Mouse (Mus musculus) testis, adult 10 weeks (tissue): Measurements from ENCODE around the gene Olfr224. TPM values are rescaled to one million over a fixed set of nuclear protein-coding genes. Genes with fewer than 3 reads are reported as not detected.

Experiments used
- polyA plus RNA-seq: library from polyadenylated mRNA; stranded (reverse); fragments of 350-450 nt; fragmentation: Illumina TruSeq; extraction: RNeasy Lipid Tissue Mini Kit (QIAGEN cat#74804); gene quantifications from one replicate; pipeline ENCODE4 v1.2.3, GENCODE M21; 2014; ENCODE audit warnings: low read depth, low replicate concordance

Olfr224 gene
- polyA plus RNA-seq: not detected

GRCm38 (mm10) chr11:58570405-58570804 is at the start of gene Olfr224:
Olfr224 (minus strand) TSS chr11:58570553.

GRCm38 (mm10) chr11:58615975-58616374 is 45.6 kb upstream of the Olfr224 start, which contains the start of gene 2210407C18Rik:
2210407C18Rik (minus strand) TSS chr11:58616075.

GRCm38 (mm10) chr11:58594814-58595213 is 24.5 kb upstream of the Olfr224 start, which contains the start of gene Olfr324:
Olfr324 (plus strand) TSS chr11:58595114.

GRCm38 (mm10) chr11:58577430-58577829 is 7.1 kb upstream of the Olfr224 start, which contains the start of gene Olfr325:
Olfr325 (plus strand) TSS chr11:58577730.

GRCm38 (mm10) chr11:58555536-58555935 is 14.8 kb downstream of the Olfr224 start, which contains the start of gene Olfr328:
Olfr328 (minus strand) TSS chr11:58555636.

GRCm38 (mm10) chr11:58546322-58546721 is 24.0 kb downstream of the Olfr224 start, which contains the start of gene Olfr329-ps:
Olfr329-ps (minus strand) TSS chr11:58546422.

GRCm38 (mm10) chr11:58534736-58535135 is 35.6 kb downstream of the Olfr224 start, which contains the start of gene Olfr330:
Olfr330 (minus strand) TSS chr11:58534836.

Other genes starting within 250 kb of the Olfr224 start
- gene Zfp672, start 240.2 kb downstream of the Olfr224 start, polyA plus RNA-seq: 116 TPM
- 0.55 TPM for gene Sh3bp5l, start 239.8 kb downstream of the Olfr224 start, polyA plus RNA-seq
- gene Lypd8, start 191.5 kb downstream of the Olfr224 start, polyA plus RNA-seq: 1.3 TPM
- gene 1810065E05Rik, start 149.4 kb downstream of the Olfr224 start, polyA plus RNA-seq: 1.8 TPM
- gene Gm12253, start 138.0 kb downstream of the Olfr224 start, polyA plus RNA-seq: not detected
- 125 TPM for gene Lypd9, start 117.6 kb downstream of the Olfr224 start, polyA plus RNA-seq
- not detected for gene Olfr30, start 108.3 kb downstream of the Olfr224 start, polyA plus RNA-seq
- gene Olfr332, start 78.0 kb downstream of the Olfr224 start, polyA plus RNA-seq: not detected
- gene Olfr331, start 68.0 kb downstream of the Olfr224 start, polyA plus RNA-seq: not detected
- 0.50 TPM for gene Olfr330, start 35.7 kb downstream of the Olfr224 start, polyA plus RNA-seq
- gene Olfr329-ps, start 24.1 kb downstream of the Olfr224 start, polyA plus RNA-seq: 0.53 TPM
- gene Olfr328, start 14.9 kb downstream of the Olfr224 start, polyA plus RNA-seq: not detected
- 0.21 TPM for gene Olfr325, start 7.2 kb upstream of the Olfr224 start, polyA plus RNA-seq
- gene Olfr324, start 24.6 kb upstream of the Olfr224 start, polyA plus RNA-seq: not detected
- gene 2210407C18Rik, start 45.5 kb upstream of the Olfr224 start, polyA plus RNA-seq: 0.35 TPM
- 0.49 TPM for gene Olfr323, start 59.9 kb upstream of the Olfr224 start, polyA plus RNA-seq
- gene Trim58, start 69.9 kb upstream of the Olfr224 start, polyA plus RNA-seq: not detected
- gene Olfr322, start 88.2 kb upstream of the Olfr224 start, polyA plus RNA-seq: not detected
- not detected for gene Olfr320, start 110.5 kb upstream of the Olfr224 start, polyA plus RNA-seq
- gene Olfr319, start 128.6 kb upstream of the Olfr224 start, polyA plus RNA-seq: not detected
- not detected for gene Olfr318, start 153.5 kb upstream of the Olfr224 start, polyA plus RNA-seq
- gene Olfr317, start 168.7 kb upstream of the Olfr224 start, polyA plus RNA-seq: 0.21 TPM
- gene Olfr316, start 182.2 kb upstream of the Olfr224 start, polyA plus RNA-seq: 1.7 TPM
- gene Olfr315, start 202.6 kb upstream of the Olfr224 start, polyA plus RNA-seq: not detected
- not detected for gene Olfr314, start 212.4 kb upstream of the Olfr224 start, polyA plus RNA-seq
- 197 TPM for gene Fam183b, start 231.4 kb upstream of the Olfr224 start, polyA plus RNA-seq
- not detected for gene Olfr313, start 244.4 kb upstream of the Olfr224 start, polyA plus RNA-seq